Mouse (Mus musculus) embryonic fibroblast, embryonic 13.5 days (primary cell): ENCODE data around the gene Sema4f.

Source experiments
- CTCF ChIP-seq: IDR thresholded peaks from 2 replicates; pipeline ENCODE4 v1.5.1; 2011; ENCODE audit warnings: mild to moderate bottlenecking, control low read depth, low read length, moderate library complexity, borderline replicate concordance; ENCODE audit not compliant: insufficient read depth
- POLR2A ChIP-seq: IDR thresholded peaks from 2 replicates; pipeline ENCODE4 v1.6.1; 2011; ENCODE audit warnings: low read depth, mild to moderate bottlenecking, control low read depth, low read length, moderate library complexity

- TF ChIP-seq POLR2A = no peak
- TF ChIP-seq CTCF = no peak
These were observed 76.1 kb downstream of the Sema4f start for GRCm38 (mm10) chr6:82863380-82863874.
